Mouse (Mus musculus) ES-E14 (cell line): ENCODE measurements around the gene Eddm3b.

ENCODE experiments used
- CHD2 ChIP-seq: IDR thresholded peaks from 2 replicates; pipeline ENCODE4 v1.6.1; 2014; ENCODE audit warnings: mild to moderate bottlenecking, low read depth, low read length, inconsistent platforms
- MAFK ChIP-seq: IDR thresholded peaks from 2 replicates; pipeline ENCODE4 v1.6.1; 2014; ENCODE audit warnings: mild to moderate bottlenecking, low read depth, low read length, inconsistent platforms; ENCODE audit not compliant: insufficient read depth
- ZC3H11A ChIP-seq: IDR thresholded peaks from 2 replicates; pipeline ENCODE4 v1.6.1; 2012; ENCODE audit warnings: low read depth, mild to moderate bottlenecking, inconsistent platforms, low read length, borderline replicate concordance
- ZNF384 ChIP-seq: IDR thresholded peaks from 2 replicates; pipeline ENCODE4 v1.6.1; 2012; ENCODE audit warnings: low read depth, low read length, inconsistent platforms

- TF ChIP-seq CHD2 (no peak), ZNF384 (no peak), ZC3H11A (no peak), MAFK (no peak)
These were observed 29.1 kb downstream of the Eddm3b start for GRCm38 (mm10) chr14:51143287-51143686.
